Mouse (Mus musculus): ENCODE measurements around the gene Strc. TPM values are rescaled to one million over a fixed set of nuclear protein-coding genes. Genes with fewer than 3 reads are reported as not detected.

The Strc gene
- polyA plus RNA-seq, 1 experiment, result 0.14 TPM

DNA sequence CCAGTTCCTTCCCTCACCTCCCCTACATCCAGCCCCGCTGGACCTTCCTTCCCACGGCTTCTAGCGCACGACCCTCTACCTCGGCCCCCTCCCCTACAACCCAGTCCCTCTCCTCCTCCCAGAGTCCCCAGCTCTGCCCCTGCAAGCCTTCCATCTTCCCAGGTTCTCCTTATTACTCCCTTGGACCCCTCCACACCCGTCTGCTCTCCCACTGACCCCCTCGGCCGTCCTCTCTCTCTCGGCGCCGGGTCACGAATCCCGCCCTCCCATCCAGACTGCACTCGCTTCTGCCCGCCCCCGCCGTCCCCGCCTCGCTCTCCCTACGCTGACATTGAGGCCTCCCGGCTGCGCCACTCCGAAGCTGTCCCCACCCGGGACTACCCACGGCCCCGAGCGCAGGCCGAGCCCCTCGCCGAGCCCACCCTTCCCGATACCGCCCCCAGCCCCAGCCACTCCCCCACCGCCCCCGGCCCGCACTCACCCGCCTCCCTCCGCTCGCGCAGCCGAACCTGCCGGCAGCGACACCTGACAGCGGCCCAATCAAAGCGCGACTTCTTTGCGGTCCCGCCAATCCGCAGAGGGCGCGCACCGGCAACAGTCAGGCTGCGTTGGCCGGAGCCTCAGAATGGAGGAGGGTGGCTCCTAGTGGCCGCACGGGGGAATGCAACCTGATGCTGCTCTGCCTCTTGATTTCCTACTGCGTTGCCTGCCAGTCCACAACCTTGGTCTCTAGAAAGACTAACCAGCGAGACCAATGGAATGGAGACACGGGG lies 32.0 kb downstream of the Strc start, which contains the start of gene Ppip5k1:
TSS of gene Ppip5k1 (minus strand) at position 577 of the 773 bp plus-strand sequence.
- DNase-seq (ENCODE audit: low spot score), result peak; percentile 92

DNA sequence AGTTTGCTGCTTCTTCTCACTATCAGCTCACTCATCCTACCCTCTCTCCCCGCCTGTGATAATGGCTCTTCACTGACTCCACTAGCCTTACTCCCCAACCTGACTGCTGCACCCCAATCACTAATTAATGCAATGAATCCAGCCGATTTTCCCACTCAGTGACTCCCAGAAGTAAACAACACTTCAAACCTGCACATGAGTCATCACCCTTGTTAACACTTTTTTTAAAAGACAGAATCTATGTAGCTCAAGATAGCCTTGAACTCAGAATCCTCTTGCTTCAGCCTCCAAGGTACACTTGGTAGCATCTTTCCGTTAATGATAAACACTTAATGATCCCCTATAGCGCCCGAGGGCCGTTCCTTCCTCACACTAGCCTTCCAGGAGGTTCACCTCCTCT lies 32.6 kb downstream of the Strc start:
- no peak for DNase-seq (ENCODE audit: low spot score)

DNA sequence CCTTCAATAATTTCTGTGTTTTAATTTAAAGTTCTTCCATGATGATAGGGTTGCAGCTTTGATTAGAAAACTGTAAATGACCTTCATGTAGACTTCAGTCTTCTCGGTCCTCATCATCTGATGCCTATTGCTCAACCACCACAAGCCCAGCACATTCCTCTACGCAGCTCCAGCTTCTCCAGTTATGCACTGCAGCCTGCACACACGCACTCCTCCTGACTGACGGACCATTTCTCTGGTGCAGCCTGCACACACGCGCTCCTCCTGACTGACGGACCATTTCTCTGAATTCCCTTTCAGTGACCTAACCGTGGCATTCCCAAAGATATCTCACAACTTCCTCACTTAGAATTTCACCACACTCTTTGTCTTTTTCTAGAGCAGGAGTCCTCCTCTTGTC lies 33.8 kb downstream of the Strc start:
- no peak for DNase-seq (ENCODE audit: low spot score)

DNA sequence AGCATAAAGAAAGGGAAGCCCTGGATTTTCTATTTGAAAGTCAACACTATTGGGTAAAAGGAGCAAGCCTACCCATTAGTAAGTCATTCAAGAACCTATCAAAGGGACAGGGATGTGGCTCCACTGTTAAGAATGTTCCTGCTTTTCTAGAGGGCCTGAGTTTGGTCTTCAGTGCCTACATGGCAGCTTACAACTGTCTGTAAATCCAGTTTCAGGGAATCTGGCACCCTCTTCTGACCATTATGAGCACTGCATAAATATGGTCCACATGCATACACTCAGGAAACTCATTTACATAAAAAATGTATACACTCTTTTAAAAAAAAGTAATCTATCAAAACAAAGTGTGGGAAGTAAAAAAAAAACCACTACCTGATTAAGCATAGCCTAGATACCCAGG lies 47.9 kb downstream of the Strc start:
- no peak for DNase-seq (ENCODE audit: low spot score)

DNA sequence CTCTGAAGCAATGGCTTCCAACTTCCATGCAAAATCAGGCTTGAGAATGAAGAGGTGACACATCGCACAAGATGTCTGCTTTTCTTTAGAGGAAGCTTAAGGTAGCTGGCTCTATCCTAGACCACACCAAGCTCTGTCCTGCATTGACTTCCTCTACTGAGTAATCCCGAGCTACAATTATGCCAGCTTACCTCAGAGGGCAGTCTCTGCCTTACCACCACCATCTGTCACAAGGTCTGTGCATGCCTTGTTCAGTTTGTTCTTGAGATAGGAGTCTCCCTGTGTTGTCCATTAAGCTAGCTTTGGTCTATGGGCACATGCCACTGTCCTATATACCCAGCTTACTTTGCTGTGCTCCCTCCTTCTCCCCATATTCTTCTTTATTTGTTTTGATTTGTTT lies 57.5 kb downstream of the Strc start:
- DNase-seq (ENCODE audit: low spot score), result no peak

DNA sequence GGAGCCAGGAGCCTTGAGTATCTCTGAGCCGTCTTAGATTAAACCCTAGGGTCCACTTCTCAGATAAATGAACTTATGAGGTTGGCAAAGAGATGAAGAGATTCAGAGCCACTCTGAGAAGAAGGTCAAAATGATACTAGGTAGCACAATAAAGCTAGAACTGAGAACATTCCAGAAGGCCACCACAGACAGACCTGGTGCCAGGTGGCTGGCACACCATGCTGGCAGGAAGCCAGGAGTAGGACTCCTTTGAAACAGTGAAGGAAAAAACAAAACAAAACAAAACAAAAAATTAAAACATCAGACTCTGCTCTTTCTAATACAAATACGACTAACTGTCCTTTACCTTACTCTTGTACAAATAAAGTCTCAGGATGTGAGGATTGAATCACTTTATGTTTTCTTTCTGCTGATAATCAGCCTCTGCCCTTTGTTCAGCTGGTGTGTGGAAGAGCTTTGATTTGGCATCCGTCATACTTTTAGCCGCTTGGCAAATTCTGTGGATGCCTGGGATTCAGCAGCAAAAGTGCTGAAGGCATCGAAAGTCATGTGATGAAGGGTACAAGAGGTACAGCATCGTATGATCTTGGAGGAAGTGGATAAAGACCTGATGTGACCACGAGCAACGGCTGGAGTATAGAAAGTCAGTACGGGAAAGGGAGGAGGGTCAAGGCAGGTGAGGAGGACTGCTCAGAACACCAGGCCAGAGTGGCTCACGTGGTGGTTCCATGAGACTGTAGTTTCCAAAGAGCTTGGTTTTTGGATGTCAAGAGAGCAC lies 63.1 kb downstream of the Strc start:
- no peak for DNase-seq (ENCODE audit: low spot score)

DNA sequence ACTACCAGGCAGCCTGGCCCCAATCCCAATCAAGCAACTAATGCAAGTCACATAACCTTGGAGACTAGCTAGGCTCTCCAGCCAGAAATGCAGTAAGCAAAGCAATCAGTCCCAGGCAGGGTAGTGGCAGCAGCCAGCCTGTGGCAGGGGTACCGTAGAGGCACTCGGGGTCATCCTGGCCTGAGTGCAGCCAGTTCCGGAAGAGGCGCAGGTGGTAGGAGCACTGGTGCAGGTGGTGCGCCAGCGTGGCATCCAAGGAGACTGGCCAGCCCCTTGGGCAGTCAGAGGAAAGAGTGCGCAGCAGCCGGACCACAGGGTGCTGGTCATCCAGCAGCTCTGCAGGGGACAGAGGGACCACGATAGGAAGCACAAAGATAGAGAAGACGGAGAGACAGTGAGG lies 63.9 kb downstream of the Strc start:
- no peak for DNase-seq (ENCODE audit: low spot score)

DNA sequence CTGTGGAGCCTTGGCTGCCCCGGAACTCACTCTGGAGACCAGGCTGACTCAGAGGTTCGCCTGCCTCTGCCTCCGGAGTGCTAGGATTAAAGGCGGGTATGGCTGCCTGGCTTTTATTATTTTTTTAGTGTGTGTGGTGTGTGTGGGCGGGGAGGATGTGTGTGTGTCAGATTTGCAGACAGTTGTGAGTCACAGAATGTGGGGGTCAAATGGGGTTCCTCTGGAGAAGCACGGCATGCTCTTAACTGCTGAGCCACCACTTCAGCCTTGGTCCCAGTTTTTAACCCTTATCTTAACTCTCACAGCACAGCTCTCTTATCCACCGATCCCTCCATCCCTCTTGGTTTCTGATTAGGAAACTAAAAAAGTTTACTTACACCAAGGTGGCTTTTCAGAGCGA lies 70.7 kb downstream of the Strc start:
- DNase-seq (ENCODE audit: low spot score), result no peak

Other genes with a start within 250 kb of the Strc start
- 10.2 and 12.4 TPM in 2 replicates for gene Adal, start 246.7 kb downstream of the Strc start, polyA plus RNA-seq (2012; rRNA removed)
- gene Lcmt2, start 246.5 kb downstream of the Strc start, polyA plus RNA-seq (2012; rRNA removed), result 7.9 and 8.9 TPM in 2 replicates
- 25.1 and 34.3 TPM in 2 replicates for gene Tubgcp4, start 216.5 kb downstream of the Strc start, polyA plus RNA-seq (2012; rRNA removed)
- 6.6 and 9.4 TPM in 2 replicates for gene Zscan29, start 216.0 kb downstream of the Strc start, polyA plus RNA-seq (2012; rRNA removed)
- 41.6 and 41.7 TPM in 2 replicates for gene Trp53bp1, start 115.8 kb downstream of the Strc start, polyA plus RNA-seq (2012; rRNA removed)
- 7.5 and 15.9 TPM in 2 replicates for gene Map1a, start 97.6 kb downstream of the Strc start, polyA plus RNA-seq (2012; rRNA removed)
- 25.3 and 27.1 TPM in 2 replicates for gene Ppip5k1, start 31.8 kb downstream of the Strc start, polyA plus RNA-seq (2012; rRNA removed)
- 64.1 and 65.3 TPM in 2 replicates for gene Ckmt1, start 29.5 kb downstream of the Strc start, polyA plus RNA-seq (2012; rRNA removed)
- 173 and 200 TPM in 2 replicates for gene Pdia3, start 26.6 kb upstream of the Strc start, polyA plus RNA-seq (2012; rRNA removed)
- gene Catsper2, start 26.6 kb upstream of the Strc start, polyA plus RNA-seq (2012; rRNA removed), result 2.2 and 2.7 TPM in 2 replicates
- gene Ell3, start 57.1 kb upstream of the Strc start, polyA plus RNA-seq (2012; rRNA removed), result 1.1 and 1.3 TPM in 2 replicates
- 328 and 503 TPM in 2 replicates for gene Serf2, start 62.0 kb upstream of the Strc start, polyA plus RNA-seq (2012; rRNA removed)
- 22.9 and 28.2 TPM in 2 replicates for gene Hypk, start 66.1 kb upstream of the Strc start, polyA plus RNA-seq (2012; rRNA removed)
- gene Serinc4, start 69.6 kb upstream of the Strc start, polyA plus RNA-seq (2012; rRNA removed), result 0.52 and 0.59 TPM in 2 replicates
- 23.0 and 28.6 TPM in 2 replicates for gene Mfap1b, start 86.9 kb upstream of the Strc start, polyA plus RNA-seq (2012; rRNA removed)
- 14.4 and 21.3 TPM in 2 replicates for gene Mfap1a, start 119.5 kb upstream of the Strc start, polyA plus RNA-seq (2012; rRNA removed)
- 3.7 and 4.1 TPM in 2 replicates for gene Wdr76, start 119.6 kb upstream of the Strc start, polyA plus RNA-seq (2012; rRNA removed)